Mouse (Mus musculus) bone marrow, adult 2 months (tissue): Measurements from ENCODE around the gene Tet1. TPM values are rescaled to one million over a fixed set of nuclear protein-coding genes. Genes with fewer than 3 reads are reported as not detected.

Experiments used
- H3K27ac ChIP-seq: fragments of 200-500 bp; 2 replicates; pipeline ENCODE4 v1.5.1; 2012; ENCODE audit warnings: low read depth, mild to moderate bottlenecking, control low read depth, inconsistent platforms, low read length; ENCODE audit not compliant: control insufficient read depth, poor library complexity, insufficient read depth
- H3K4me1 ChIP-seq: fragments of 200-500 bp; 2 replicates; pipeline ENCODE4 v1.6.1; 2011; ENCODE audit warnings: low read length; ENCODE audit not compliant: control insufficient read depth, insufficient read depth
- H3K4me3 ChIP-seq: fragments of 200-500 bp; replicated peaks from 2 replicates; pipeline ENCODE3; 2011; ENCODE audit warnings: mild to moderate bottlenecking, low read depth, low read length, control low read depth; ENCODE audit not compliant: control insufficient read depth
- CTCF ChIP-seq: fragments of 200-500 bp; IDR thresholded peaks from 2 replicates; pipeline ENCODE4 v1.5.1; 2011; ENCODE audit warnings: low read length, control low read depth; ENCODE audit not compliant: control insufficient read depth, insufficient read depth
- POLR2A ChIP-seq: fragments of 200-500 bp; IDR thresholded peaks from 2 replicates; pipeline ENCODE4 v1.6.1; 2011; ENCODE audit warnings: low read depth, mild to moderate bottlenecking, control low read depth, low read length, borderline replicate concordance; ENCODE audit not compliant: control insufficient read depth
- WGBS: fragments of 180-500 bp; shearing (Covaris S2); methylation state at CpG from one replicate; pipeline ENCODE4 v1.1.7; 2018; 5-methylcytosine and 5-hydroxymethylcytosine counted together
- polyA plus RNA-seq: library from polyadenylated mRNA; stranded (reverse); fragments of >200 nt; gene quantifications from 2 replicates; pipeline ENCODE4 v1.2.4, GENCODE M21; 2011; ENCODE audit warnings: low replicate concordance; ENCODE audit not compliant: missing spikeins, insufficient read depth, insufficient read length

The Tet1 gene
- polyA plus RNA-seq, 1 experiment, result 2.2 TPM

DNA sequence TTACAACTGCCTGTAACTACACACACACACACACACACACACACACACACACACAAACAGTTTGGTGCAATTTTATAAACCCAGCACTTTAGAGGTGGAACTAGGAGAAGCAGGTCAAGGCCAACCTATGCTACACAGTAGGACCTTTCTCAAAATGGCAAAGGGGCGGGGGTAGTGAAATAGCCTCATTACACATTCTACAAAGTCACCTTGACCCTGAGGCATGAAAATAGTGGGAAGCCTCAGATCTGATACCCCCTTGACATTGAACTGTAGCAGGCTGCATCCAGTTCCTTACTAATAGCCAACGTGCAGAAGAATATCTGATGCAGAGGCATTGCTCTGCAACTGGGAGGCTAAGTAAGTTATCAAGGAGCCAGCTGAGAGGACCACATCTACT lies 60.0 kb downstream of the Tet1 start:
- 77% methylated on average over 2 of the region's 2 CpGs for WGBS
- H3K27ac ChIP-seq, result no peak overlapping the region
- no peaks in the 10 kb centered on the region for H3K4me1 ChIP-seq
- TF ChIP-seq CTCF (no peak), POLR2A (no peak)
- no peak overlapping the region for H3K4me3 ChIP-seq

GRCm38 (mm10) chr10:62847069-62847626 lies 61.6 kb downstream of the Tet1 start:
- TF ChIP-seq CTCF, result no peak
- TF ChIP-seq POLR2A, result no peak
- no peaks in the 10 kb centered on the region for H3K4me1 ChIP-seq
- H3K27ac ChIP-seq, result no peak overlapping the region
- H3K4me3 ChIP-seq, result no peak overlapping the region
- WGBS, result 38% methylated on average over 12 of the region's 12 CpGs

- WGBS, result 66% methylated on average over 9 of the region's 9 CpGs
Measured at GRCm38 (mm10) chr10:62843787-62844491, 64.9 kb downstream of the Tet1 start.

GRCm38 (mm10) chr10:62841901-62842447 lies 66.8 kb downstream of the Tet1 start:
- no peaks in the 10 kb centered on the region for H3K4me1 ChIP-seq
- no peak overlapping the region for H3K4me3 ChIP-seq
- 78% methylated on average over 10 of the region's 10 CpGs for WGBS
- TF ChIP-seq CTCF, result no peak
- no peak for TF ChIP-seq POLR2A
- no peak overlapping the region for H3K27ac ChIP-seq

More at GRCm38 (mm10) chr10:62843787-62844491, 64.9 kb downstream of the Tet1 start:
- H3K4me3 ChIP-seq, result no peak overlapping the region
- no peaks in the 10 kb centered on the region for H3K4me1 ChIP-seq
- H3K27ac ChIP-seq, result no peak overlapping the region
- TF ChIP-seq POLR2A, result no peak
- no peak for TF ChIP-seq CTCF

- no peak overlapping the region for H3K4me3 ChIP-seq
- 52% methylated on average over 7 of the region's 7 CpGs for WGBS
- no peaks in the 10 kb centered on the region for H3K4me1 ChIP-seq
- TF ChIP-seq CTCF (no peak), POLR2A (no peak)
- H3K27ac ChIP-seq, result no peak overlapping the region
Measured at GRCm38 (mm10) chr10:62840687-62841086, 68.1 kb downstream of the Tet1 start.

DNA sequence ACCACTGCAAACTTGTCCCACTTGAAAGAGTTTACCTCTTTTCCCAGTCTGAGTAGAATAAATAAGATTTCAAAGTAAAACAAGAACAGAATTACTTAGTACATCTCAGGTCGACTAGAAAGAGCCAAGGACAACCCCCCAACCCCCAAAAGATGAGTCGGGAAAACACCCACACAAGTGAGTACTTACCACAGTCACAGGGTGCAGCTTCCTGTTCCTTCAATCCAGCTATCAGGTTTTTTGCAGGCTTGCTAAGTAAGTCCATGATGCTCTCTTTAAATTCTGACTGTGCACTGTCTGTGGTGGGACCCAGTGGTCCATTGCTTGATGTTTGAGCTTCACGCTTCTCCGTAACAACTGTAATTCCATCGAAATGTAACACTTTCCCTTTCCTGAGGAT lies 70.8 kb downstream of the Tet1 start:
- TF ChIP-seq CTCF, result no peak
- TF ChIP-seq POLR2A, result no peak
- Histone ChIP-seq H3K4me3 (no peak overlapping the region), H3K4me1 (no peaks in the 10 kb centered on the region), H3K27ac (no peak overlapping the region)
- 59% methylated on average over 5 of the region's 5 CpGs for WGBS

GRCm38 (mm10) chr10:62832783-62833182 lies 76.0 kb downstream of the Tet1 start:
- no peak overlapping the region for H3K4me3 ChIP-seq

GRCm38 (mm10) chr10:62831546-62831945 lies 77.2 kb downstream of the Tet1 start:
- WGBS, result 56% methylated on average over 2 of the region's 2 CpGs
- Histone ChIP-seq H3K27ac (no peak overlapping the region), H3K4me1 (no peaks in the 10 kb centered on the region), H3K4me3 (no peak overlapping the region)
- TF ChIP-seq POLR2A, result no peak
- TF ChIP-seq CTCF, result no peak

More at GRCm38 (mm10) chr10:62832783-62833182, 76.0 kb downstream of the Tet1 start:
- Histone ChIP-seq H3K27ac (no peak overlapping the region), H3K4me1 (no peaks in the 10 kb centered on the region)
- 79% methylated on average over 9 of the region's 9 CpGs for WGBS
- TF ChIP-seq CTCF (no peak), POLR2A (no peak)
